Mouse (Mus musculus) spleen, adult 18-20 months (tissue): ENCODE results near the gene Ctdsp1.

Experiments
- DNase-seq, 2 experiments: peaks; one replicate each; pipeline ENCODE4 v3.0.0; 2022; ENCODE audit warnings: mixed read lengths in 2 of 2

Gene Ctdsp1

GRCm38 (mm10) chr1:74397919-74398451 lies 6.7 kb downstream of the Ctdsp1 start:
- DNase-seq, result peak; percentile 67 to 79

DNA sequence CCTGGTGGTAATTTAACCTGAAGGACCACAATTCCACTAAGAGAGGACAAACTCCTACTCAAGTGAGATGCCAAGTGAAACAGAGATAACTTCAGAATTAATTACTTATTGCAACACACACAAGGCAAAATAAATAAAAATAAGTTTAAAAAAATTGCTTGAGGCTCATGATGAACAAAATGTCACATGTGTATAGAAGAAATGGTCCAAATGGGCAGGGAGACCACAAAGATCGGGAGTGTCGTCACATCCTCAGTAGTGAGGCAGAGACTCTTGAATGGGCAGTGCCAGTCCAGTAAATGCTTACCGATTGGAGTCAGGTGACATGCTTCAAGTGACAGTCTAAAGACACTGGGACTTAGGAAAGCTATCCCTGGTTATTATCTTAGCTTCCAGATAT lies 9.2 kb downstream of the Ctdsp1 start:
- no peak for DNase-seq

GRCm38 (mm10) chr1:74401015-74401702 lies 9.8 kb downstream of the Ctdsp1 start:
- DNase-seq, result no peak

DNA sequence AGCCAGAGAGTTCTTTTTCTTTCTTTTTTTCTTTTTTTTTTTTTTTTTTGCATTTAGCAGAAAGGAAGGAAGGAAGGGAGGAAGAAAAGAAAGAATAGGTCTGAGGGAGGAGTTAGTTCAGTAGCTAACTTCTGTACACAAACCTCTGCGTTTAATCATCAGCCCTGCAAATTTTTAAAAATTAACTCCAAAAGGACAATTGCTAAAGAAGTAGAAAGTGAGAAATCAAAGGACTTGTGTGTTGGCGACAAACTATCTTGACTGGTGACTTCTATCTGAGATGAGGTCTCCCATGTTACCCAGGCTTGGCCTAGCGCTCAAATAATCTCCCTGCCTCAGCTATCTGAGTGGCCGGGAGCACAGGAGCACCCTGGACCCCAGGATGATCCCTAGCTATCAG lies 12.9 kb downstream of the Ctdsp1 start:
- no peak for DNase-seq

GRCm38 (mm10) chr1:74408589-74409504 lies 17.5 kb downstream of the Ctdsp1 start, which contains the start of gene Vil1:
Gene Vil1 (plus strand): TSS chr1:74409376.
- DNase-seq, result no peak

DNA sequence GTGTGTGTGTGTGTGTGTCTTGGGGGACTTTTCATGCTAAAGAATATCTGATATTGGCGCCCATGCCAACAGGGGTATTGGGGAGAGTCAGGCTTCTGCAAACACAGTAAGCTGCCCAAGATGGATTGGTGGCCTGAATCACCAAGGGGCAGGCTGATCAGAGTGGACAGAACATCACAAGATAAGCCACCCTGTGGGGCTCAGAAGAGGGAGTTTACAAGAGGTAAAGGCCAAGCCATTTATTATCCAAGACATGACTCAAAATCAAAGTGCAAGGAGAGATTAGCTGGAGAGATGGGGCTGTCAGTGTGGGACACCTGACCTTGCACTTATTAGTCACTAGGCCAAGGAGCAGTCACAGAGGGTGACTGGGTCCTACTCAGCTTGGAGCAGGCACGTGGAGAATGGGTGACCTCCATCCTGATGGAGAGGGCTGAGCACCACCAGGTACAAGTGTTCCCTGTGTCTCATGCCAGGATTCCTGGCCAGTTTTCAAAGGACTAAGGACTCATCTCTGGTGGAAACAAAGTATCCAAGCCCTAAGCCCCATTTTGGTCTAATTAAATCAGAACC lies 20.5 kb downstream of the Ctdsp1 start:
- no peak for DNase-seq

GRCm38 (mm10) chr1:74412711-74413110 lies 21.4 kb downstream of the Ctdsp1 start:
- DNase-seq, result no peak

DNA sequence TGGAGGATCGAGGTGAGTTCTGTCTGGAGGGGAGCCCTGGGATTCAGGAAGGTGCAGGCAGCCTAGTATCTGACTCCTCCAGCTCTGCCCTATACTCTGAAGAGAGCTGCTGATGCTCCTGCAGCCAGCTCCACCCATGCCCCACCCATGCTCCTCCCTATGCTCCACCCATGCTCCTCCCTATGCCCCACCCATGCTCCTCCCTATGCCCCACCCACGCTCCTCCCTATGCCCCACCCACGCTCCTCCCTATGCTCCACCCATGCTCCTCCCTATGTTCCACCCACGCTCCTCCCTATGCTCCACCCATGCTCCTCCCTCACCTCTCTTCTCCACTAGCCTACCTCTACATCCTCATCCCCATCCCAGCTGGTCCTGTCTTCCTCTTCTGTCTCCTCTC lies 23.8 kb downstream of the Ctdsp1 start:
- DNase-seq, result no peak

- DNase-seq, result no peak
Observed at GRCm38 (mm10) chr1:74418747-74419439, 27.6 kb downstream of the Ctdsp1 start.

DNA sequence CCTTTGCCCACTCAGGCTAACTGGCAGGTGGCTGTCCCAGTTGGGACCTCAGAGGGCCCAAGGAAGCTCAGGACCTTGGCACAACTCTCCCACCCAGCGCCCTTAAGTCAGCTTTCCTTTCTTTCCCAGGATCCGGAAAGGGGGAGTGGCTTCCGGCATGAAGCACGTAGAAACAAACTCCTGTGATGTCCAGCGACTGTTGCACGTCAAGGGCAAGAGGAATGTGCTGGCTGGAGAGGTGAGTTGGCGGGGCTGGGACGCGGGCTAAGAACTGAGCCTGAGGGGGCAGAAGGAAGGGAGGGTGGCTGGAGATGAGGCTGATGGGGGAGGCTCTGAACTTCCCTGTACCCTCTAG lies 28.1 kb downstream of the Ctdsp1 start:
- no peak for DNase-seq

- no peak for DNase-seq
Observed at GRCm38 (mm10) chr1:74423147-74423546, 31.8 kb downstream of the Ctdsp1 start.

DNA sequence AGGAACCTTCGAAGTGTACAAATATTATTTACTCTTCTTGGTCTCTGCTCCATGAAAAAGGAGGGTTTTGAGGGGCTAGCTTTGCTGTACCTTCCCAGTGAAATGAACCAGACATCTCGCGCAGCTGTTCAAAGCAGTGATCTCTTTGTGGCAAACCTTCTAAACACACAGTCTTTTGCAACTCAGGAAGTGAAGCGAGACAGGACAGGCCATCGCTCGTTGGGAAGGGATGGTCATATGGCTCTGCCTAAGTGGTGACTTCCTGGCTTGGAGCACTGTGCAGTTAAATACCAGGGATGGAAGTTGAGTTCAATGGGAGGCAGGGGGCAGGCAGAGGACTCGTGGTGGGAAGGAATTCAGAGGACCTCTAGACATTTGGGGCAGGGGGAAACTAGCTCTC lies 34.5 kb downstream of the Ctdsp1 start:
- DNase-seq, result no peak

DNA sequence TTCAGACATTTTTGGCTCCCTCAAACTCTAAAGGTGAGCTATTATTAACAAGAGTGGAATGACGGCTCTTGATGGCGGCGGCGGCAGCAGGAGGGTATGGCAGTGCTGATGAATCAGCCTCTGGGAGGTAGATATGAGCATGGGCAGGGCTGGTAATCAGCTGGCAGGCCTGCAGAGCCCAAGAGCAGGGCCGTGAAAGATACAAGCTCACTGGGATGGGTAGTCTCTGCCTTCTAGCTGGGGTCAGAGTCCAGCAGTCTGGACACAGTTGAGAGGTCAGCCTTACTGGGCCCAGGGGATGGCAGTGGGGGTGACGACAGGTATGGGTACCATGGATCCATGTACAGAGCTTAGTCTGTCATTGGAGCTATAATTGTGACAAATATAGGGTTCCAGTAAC lies 41.9 kb downstream of the Ctdsp1 start:
- DNase-seq, result no peak

GRCm38 (mm10) chr1:74434596-74434995 lies 43.3 kb downstream of the Ctdsp1 start:
- no peak for DNase-seq

DNA sequence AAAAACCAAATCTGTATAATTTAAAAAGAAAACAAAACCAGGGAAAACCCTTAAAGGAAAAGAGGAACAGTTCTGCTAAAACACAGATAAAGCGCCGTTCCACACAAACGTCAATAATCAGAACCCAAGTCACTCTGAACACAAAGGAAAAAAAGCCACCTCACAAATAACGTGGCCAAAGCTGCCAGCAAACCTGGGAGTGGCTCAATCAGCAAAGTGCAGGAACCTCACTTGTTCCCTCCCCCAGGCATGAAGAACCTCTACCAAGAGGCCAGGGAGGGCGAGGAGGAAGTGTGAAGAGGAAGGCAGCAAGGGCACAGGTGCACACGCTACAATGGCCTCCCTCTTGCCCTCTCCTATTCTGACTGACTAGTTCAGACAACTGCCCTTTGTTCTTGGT lies 44.3 kb downstream of the Ctdsp1 start:
- DNase-seq, result no peak

DNA sequence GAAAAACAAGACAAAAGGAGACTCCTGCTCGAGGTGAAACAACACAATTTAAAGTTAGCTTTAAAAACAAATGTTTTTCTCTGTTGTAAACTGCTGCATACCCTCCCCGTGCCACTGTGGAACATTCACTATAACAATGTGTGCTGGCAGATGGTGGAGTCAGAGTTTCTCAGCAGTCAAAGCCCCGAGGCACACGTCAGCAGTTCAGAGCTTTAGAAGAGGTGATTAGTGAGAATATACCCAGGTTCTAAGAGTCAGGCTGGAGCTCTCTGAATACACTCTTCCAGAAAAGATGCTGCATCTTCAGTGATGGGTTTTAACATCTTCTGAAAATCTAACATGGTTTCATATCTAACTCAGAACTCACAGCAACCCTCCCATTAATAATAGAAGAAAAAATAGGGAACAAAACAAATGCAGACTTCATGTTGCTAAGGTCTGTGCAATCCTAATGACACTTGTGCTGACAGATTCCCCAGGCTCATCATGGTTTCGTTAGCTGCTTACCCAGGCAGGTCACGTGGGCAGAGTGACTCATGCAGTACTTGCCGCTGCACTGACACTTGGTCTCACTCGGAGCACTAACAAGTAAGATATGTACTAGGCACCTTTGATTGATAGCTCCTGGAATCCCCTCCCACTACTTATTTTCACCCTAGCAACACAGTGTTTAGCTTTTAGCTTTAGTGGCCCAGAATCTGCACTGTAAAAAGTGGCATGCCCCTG lies 46.6 kb downstream of the Ctdsp1 start:
- no peak for DNase-seq

DNA sequence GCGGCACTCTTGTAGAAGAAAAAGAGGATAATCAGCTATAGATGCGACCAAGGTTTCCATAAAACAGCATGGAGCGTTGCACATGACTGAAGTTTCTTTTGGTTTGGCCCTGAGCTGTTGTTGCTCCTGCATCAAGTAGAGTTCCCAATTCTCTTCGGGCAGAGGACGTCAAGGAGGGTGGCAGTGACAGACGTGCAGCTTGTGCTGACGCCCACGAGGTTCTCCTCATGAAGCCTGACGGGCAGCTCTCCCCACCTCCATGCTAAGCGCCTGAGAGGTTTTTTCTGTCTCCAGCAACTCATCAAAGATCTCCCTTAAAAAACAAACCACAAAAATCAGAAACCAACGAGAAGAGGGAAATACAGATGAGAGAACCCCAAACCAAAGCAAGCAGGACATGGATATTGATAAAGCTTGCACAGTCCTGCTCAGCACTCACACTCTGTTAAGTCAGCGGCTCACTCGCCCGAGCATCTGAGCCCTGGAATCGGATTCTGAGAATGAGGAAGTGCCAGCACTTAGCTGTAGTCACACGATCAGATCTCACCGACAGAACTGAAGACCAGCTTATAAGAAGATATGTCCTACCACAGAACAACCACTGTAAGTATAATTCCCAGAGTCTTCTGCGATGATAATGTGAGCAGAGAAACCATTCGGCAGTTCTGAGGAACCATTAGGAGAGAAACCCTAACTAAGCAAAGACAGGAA lies 48.0 kb downstream of the Ctdsp1 start:
- no peak for DNase-seq

DNA sequence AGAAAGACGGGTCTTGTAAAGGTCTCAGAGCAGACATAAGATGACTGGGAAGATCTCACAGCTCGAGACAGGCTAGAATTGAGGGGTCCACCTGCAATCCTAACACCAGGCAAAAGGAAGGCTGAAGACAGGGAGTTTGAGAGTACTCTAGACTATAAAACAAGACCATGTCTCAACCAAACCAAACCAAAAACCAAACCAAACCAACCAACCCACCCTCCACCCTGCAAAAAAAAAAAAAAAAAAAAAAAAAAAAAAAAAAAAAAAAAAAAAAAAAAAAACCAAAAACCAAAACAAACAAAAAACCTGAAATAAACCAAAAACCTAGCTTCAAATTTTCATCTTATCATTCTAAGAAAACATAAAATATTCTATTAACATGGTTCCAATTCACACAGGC lies 53.2 kb downstream of the Ctdsp1 start:
- DNase-seq, result no peak
